8 mouse cellular contexts compared by ENCODE assay signal in genomic region chr7:36697856-36698588, GRCm38 (mm10). TPM values are rescaled to one million over a fixed set of nuclear protein-coding genes. Genes with fewer than 3 reads are reported as not detected.
DNase-seq lines count a peak whose midpoint lies in the region; ATAC-seq and TF ChIP-seq lines count a peak whose summit lies in the region.

Tshz3 (plus strand) TSS chr7:36698118.

- peak within 1 kb of the TSS; percentile 96 for H3K4me2 ChIP-seq in intestine, postnatal 0 days (replicated peaks; ENCODE audit: low read depth)
- peak within 1 kb of the TSS; percentile 83 for H3K4me2 ChIP-seq in stomach, embryonic 14.5 days (replicated peaks; ENCODE audit: low read depth, low read length)

- WGBS in intestine, postnatal 0 days = 1% methylated on average over 23 of the region's 88 CpGs
- WGBS in limb, embryonic 10.5 days = under 1% methylated on average over 77 of the region's 88 CpGs
- WGBS in stomach, embryonic 14.5 days = 1% methylated on average over 37 of the region's 88 CpGs

- peaks cover 54% of the 10 kb centered on the region for H3K27me3 ChIP-seq in intestine, postnatal 0 days (replicated peaks; ENCODE audit: control insufficient read depth, insufficient read depth, low read length)
- peaks cover 32% of the 10 kb centered on the region for H3K27me3 ChIP-seq in limb, embryonic 10.5 days (ENCODE audit: low read depth, poor library complexity, severe bottlenecking)
- 0 out of 2 replicates have a peak, but pooled peaks cover 2% of the 10 kb centered on the region for H3K27me3 ChIP-seq in stomach, embryonic 14.5 days (ENCODE audit: control insufficient read depth, insufficient read depth, low read length)

- peak; percentile 45 for ATAC-seq in granulocyte monocyte progenitor cell, adult 5-6 weeks (replicated peaks; ENCODE audit: poor library complexity, severe bottlenecking)
- peak; percentile 44 for ATAC-seq in intestine, postnatal 0 days
- peak; percentile 64 for ATAC-seq in stomach, embryonic 14.5 days (ENCODE audit: insufficient number of reproducible peaks, insufficient read depth, low FRiP score, low read depth)
- ATAC-seq in megakaryocyte-erythroid progenitor cell, adult 5-6 weeks (replicated peaks; ENCODE audit: low FRiP score, low TSS enrichment, poor library complexity, severe bottlenecking) = no peak

- peak within 1 kb of the TSS; percentile 58 for H3K9ac ChIP-seq in intestine, postnatal 0 days (ENCODE audit: low read depth, low read length)
- H3K9ac ChIP-seq in stomach, embryonic 14.5 days (replicated peaks; ENCODE audit: low read depth, low read length) = peak within 1 kb of the TSS; percentile 80

- no peaks in the 10 kb centered on the region for H3K9me3 ChIP-seq in intestine, postnatal 0 days (ENCODE audit: control insufficient read depth)
- no peaks in the 10 kb centered on the region for H3K9me3 ChIP-seq in limb, embryonic 10.5 days (replicated peaks)
- no peaks in the 10 kb centered on the region for H3K9me3 ChIP-seq in stomach, embryonic 14.5 days (ENCODE audit: control insufficient read depth, low read depth, low read length)

- TF ChIP-seq CTCF in intestine, postnatal 0 days (IDR thresholded peaks at IDR 0.05; ENCODE audit: low read depth) = no peak

- no peaks in the 10 kb centered on the region for H3K36me3 ChIP-seq in intestine, postnatal 0 days (ENCODE audit: control insufficient read depth, insufficient read depth)
- peaks cover 10% of the 10 kb centered on the region for H3K36me3 ChIP-seq in limb, embryonic 10.5 days
- H3K36me3 ChIP-seq in stomach, embryonic 14.5 days (ENCODE audit: control insufficient read depth, insufficient read depth, low read length) = no peaks in the 10 kb centered on the region

- DNase-seq in adrenal gland, postnatal 14 days = peak; percentile 70
- peak; percentile 60 to 68 for DNase-seq in cerebellum, postnatal 36 days
- DNase-seq in limb, embryonic 10.5 days (ENCODE audit: low spot score) = peak; percentile 86
- DNase-seq in mesoderm, embryonic 11.5 days (ENCODE audit: low read depth, low spot score) = peak; percentile 85

- peak within 1 kb of the TSS; percentile 76 for H3K27ac ChIP-seq in intestine, postnatal 0 days (ENCODE audit: low read depth, low read length)
- H3K27ac ChIP-seq in limb, embryonic 10.5 days = peak within 1 kb of the TSS; percentile 94
- H3K27ac ChIP-seq in stomach, embryonic 14.5 days (ENCODE audit: low read length) = peak within 1 kb of the TSS; percentile 95

- no peaks in the 10 kb centered on the region for H3K4me1 ChIP-seq in intestine, postnatal 0 days (replicated peaks; ENCODE audit: control insufficient read depth, insufficient read depth, low read length)
- H3K4me1 ChIP-seq in limb, embryonic 10.5 days = peaks cover 68% of the 10 kb centered on the region
- H3K4me1 ChIP-seq in stomach, embryonic 14.5 days (ENCODE audit: control insufficient read depth, insufficient read depth, low read length) = peaks cover 15% of the 10 kb centered on the region; the same call in 1 of the 2 replicates

- H3K4me3 ChIP-seq in intestine, postnatal 0 days (ENCODE audit: low read depth, low read length) = peak within 1 kb of the TSS; percentile 64
- peak within 1 kb of the TSS; percentile 87 for H3K4me3 ChIP-seq in limb, embryonic 10.5 days
- peak within 1 kb of the TSS; percentile 68 for H3K4me3 ChIP-seq in stomach, embryonic 14.5 days (ENCODE audit: low read depth, low read length)

RNA-seq across cellular contexts. Expression of gene Tshz3, which starts in this region (rescaled TPM):
- total RNA-seq in adrenal gland, postnatal 14 days (2021) = 5.3 and 5.8 TPM in 2 replicates
- 0.28 TPM in 1 of 2 replicates, not detected in the other for total RNA-seq in granulocyte monocyte progenitor cell, adult 5-6 weeks (2014; fragmentation: Nextera tagmentation)
- total RNA-seq in granulocyte monocyte progenitor cell, adult 5-6 weeks (2017) = 0.15 TPM in 1 of 2 replicates, not detected in the other
- polyA plus RNA-seq in intestine, postnatal 0 days (2015; fragmentation: Nextera tagmentation; extraction: Ambion mirVana) = 2.2 and 3.4 TPM in 2 replicates
- polyA plus RNA-seq in limb, embryonic 10.5 days (2016; fragmentation: Nextera tagmentation; extraction: Ambion mirVana) = 9.2 and 10.6 TPM in 2 replicates
- 21.6 and 23.3 TPM in 2 replicates for polyA plus RNA-seq in stomach, embryonic 14.5 days (2014; fragmentation: Nextera tagmentation; extraction: Ambion mirVana)
- total RNA-seq in megakaryocyte-erythroid progenitor cell, adult 5-6 weeks (2014; fragmentation: Nextera tagmentation) = not detected in 2 replicates
- total RNA-seq in megakaryocyte-erythroid progenitor cell, adult 5-6 weeks (2017) = 0.15 TPM in 1 of 2 replicates, not detected in the other

Comparison
In these comparisons a context has a peak if more than half of its experiments do, and no peak if none do; other contexts are left out.
1. Peak in ATAC-seq in granulocyte monocyte progenitor cell, adult 5-6 weeks; RNA of the gene not detected or under 1 TPM.